Mouse (Mus musculus) midbrain, postnatal 0 days (tissue): ENCODE data around the gene Timp2. TPM values are rescaled to one million over a fixed set of nuclear protein-coding genes. Genes with fewer than 3 reads are reported as not detected.
A peak's percentile ranks its signal among the peaks of the same experiment; 100 is the strongest.

Experiments used
- ATAC-seq: fragments of 200-750 bp; cut with Nextera tagmentation; 2 replicates; pipeline ENCODE4 v1.8.0; 2017; ENCODE audit warnings: moderate number of reproducible peaks, mild to moderate bottlenecking, moderate TSS enrichment, moderate library complexity; ENCODE audit not compliant: low FRiP score
- DNase-seq: peaks from one replicate; pipeline ENCODE4 v3.0.0-alpha.2; 2015; ENCODE audit warnings: low spot score
- H3K27ac ChIP-seq: fragments of 300-500 bp; sonication (generic); 2 replicates; pipeline ENCODE4 v1.5.1; 2014; ENCODE audit warnings: low read depth, mild to moderate bottlenecking, low read length, mixed read lengths
- H3K27me3 ChIP-seq: fragments of 300-500 bp; sonication (generic); 2 replicates; pipeline ENCODE4 v1.6.1; 2014; ENCODE audit warnings: low read length, control low read depth, mixed read lengths; ENCODE audit not compliant: insufficient read depth
- H3K36me3 ChIP-seq: fragments of 300-500 bp; sonication (generic); 2 replicates; pipeline ENCODE4 v1.6.1; 2014; ENCODE audit warnings: low read length, control low read depth, mixed read lengths; ENCODE audit not compliant: insufficient read depth
- H3K4me1 ChIP-seq: fragments of 300-500 bp; sonication (generic); 2 replicates; pipeline ENCODE4 v1.6.1; 2014; ENCODE audit warnings: mild to moderate bottlenecking, control low read depth, antibody characterized with exemption, low read length, mixed read lengths; ENCODE audit not compliant: insufficient read depth
- H3K4me2 ChIP-seq: fragments of 300-500 bp; sonication (generic); 2 replicates; pipeline ENCODE4 v1.6.1; 2014; ENCODE audit warnings: low read depth, mild to moderate bottlenecking, low read length, mixed read lengths; ENCODE audit not compliant: poor library complexity, severe bottlenecking
- H3K4me3 ChIP-seq: fragments of 300-500 bp; sonication (generic); 2 replicates; pipeline ENCODE4 v1.5.1; 2014; ENCODE audit warnings: low read depth, mild to moderate bottlenecking, low read length, moderate library complexity
- H3K9ac ChIP-seq: fragments of 300-500 bp; sonication (generic); replicated peaks from 2 replicates; pipeline ENCODE4 v1.6.1; 2014; ENCODE audit warnings: mild to moderate bottlenecking, low read length, moderate library complexity, mixed read lengths; ENCODE audit not compliant: poor library complexity, severe bottlenecking
- H3K9me3 ChIP-seq: fragments of 300-500 bp; sonication (generic); 2 replicates; pipeline ENCODE4 v1.6.1; 2016; ENCODE audit warnings: low read length, control low read depth
- CTCF ChIP-seq: IDR thresholded peaks from 2 replicates; pipeline ENCODE4 v1.5.1; 2016; ENCODE audit warnings: antibody characterized with exemption, mild to moderate bottlenecking
- WGBS: fragments of 180-500 bp; shearing (Covaris S2); extraction: QIAGEN DNeasy Blood & Tissue Kit; methylation state at CpG from one replicate; pipeline ENCODE4 v1.1.7; 2014; 5-methylcytosine and 5-hydroxymethylcytosine counted together
- polyA plus RNA-seq: library from polyadenylated mRNA; unstranded; fragments of >200 nt; fragmentation: Nextera tagmentation; extraction: Ambion mirVana; gene quantifications from 2 replicates; pipeline ENCODE4 v1.2.1, GENCODE M21; 2015
- total RNA-seq: library from RNA; depleted of rRNA; stranded (reverse); fragments of >200 nt; gene quantifications from 2 replicates; pipeline ENCODE4 v1.2.3, GENCODE M21; 2014

Timp2 gene
- total and polyA plus RNA-seq, 2 experiments from 2014 or later: 140 to 217 TPM

GRCm38 (mm10) chr11:118360491-118360890, 5.0 kb upstream of the Timp2 start:
- Histone ChIP-seq H3K4me2 (no peak overlapping the region), H3K27me3 (no peaks in the 10 kb centered on the region; the same call in 1 of the 2 replicates), H3K9me3 (no peaks in the 10 kb centered on the region), H3K4me1 (peaks cover 11% of the 10 kb centered on the region), H3K4me3 (no peak overlapping the region), H3K36me3 (no peaks in the 10 kb centered on the region), H3K9ac (no peak overlapping the region), H3K27ac (no peak overlapping the region)
- 79% methylated on average over 7 of the region's 7 CpGs for WGBS
- ATAC-seq (no peak), DNase-seq (no peak)
- TF ChIP-seq CTCF: no peak

GRCm38 (mm10) chr11:118355205-118355604, 335 bp downstream of the Timp2 start:
- ATAC-seq: peak; percentile 93

GRCm38 (mm10) chr11:118354636-118355191, 826 bp downstream of the Timp2 start:
- no peaks in the 10 kb centered on the region for H3K36me3 ChIP-seq
- WGBS: 0% methylated on average over 35 of the region's 47 CpGs
- H3K4me1 ChIP-seq: peaks cover 13% of the 10 kb centered on the region
- H3K4me2 ChIP-seq: peak overlapping the region; percentile 88
- H3K27ac ChIP-seq: peak overlapping the region; percentile 91
- TF ChIP-seq CTCF: no peak
- peak overlapping the region; percentile 87 for H3K4me3 ChIP-seq
- no peaks in the 10 kb centered on the region for H3K9me3 ChIP-seq
- ATAC-seq: peak; percentile 31; the same call in 1 of the 2 replicates
- H3K9ac ChIP-seq: peak overlapping the region; percentile 90
- no peaks in the 10 kb centered on the region for H3K27me3 ChIP-seq
- peak; percentile 22 for DNase-seq

More at GRCm38 (mm10) chr11:118355205-118355604, 335 bp downstream of the Timp2 start:
- DNase-seq: peak; percentile 88
- no peaks in the 10 kb centered on the region for H3K27me3 ChIP-seq
- under 1% methylated on average over 24 of the region's 43 CpGs for WGBS
- peak overlapping the region; percentile 88 for H3K4me2 ChIP-seq
- H3K4me3 ChIP-seq: peak overlapping the region; percentile 87
- H3K4me1 ChIP-seq: peaks cover 13% of the 10 kb centered on the region
- H3K36me3 ChIP-seq: no peaks in the 10 kb centered on the region
- peak overlapping the region; percentile 91 for H3K27ac ChIP-seq
- TF ChIP-seq CTCF: peak; percentile 75
- no peaks in the 10 kb centered on the region for H3K9me3 ChIP-seq
- H3K9ac ChIP-seq: peak overlapping the region; percentile 90

GRCm38 (mm10) chr11:118349494-118349893, 6.0 kb downstream of the Timp2 start:
- DNase-seq (no peak), ATAC-seq (no peak)
- Histone ChIP-seq H3K27me3 (no peaks in the 10 kb centered on the region), H3K9me3 (no peaks in the 10 kb centered on the region), H3K4me1 (peaks cover 8% of the 10 kb centered on the region), H3K4me3 (no peak overlapping the region), H3K4me2 (no peak overlapping the region), H3K27ac (no peak overlapping the region), H3K9ac (no peak overlapping the region), H3K36me3 (no peaks in the 10 kb centered on the region)
- no peak for TF ChIP-seq CTCF
- 89% methylated on average over 5 of the region's 5 CpGs for WGBS

GRCm38 (mm10) chr11:118348877-118349276, 6.7 kb downstream of the Timp2 start:
- Histone ChIP-seq H3K9me3 (no peaks in the 10 kb centered on the region), H3K4me3 (no peak overlapping the region), H3K27ac (no peak overlapping the region), H3K27me3 (no peaks in the 10 kb centered on the region), H3K4me1 (peaks cover 8% of the 10 kb centered on the region), H3K4me2 (no peak overlapping the region), H3K36me3 (no peaks in the 10 kb centered on the region), H3K9ac (no peak overlapping the region)
- ATAC-seq: no peak
- 85% methylated on average over 5 of the region's 5 CpGs for WGBS
- no peak for DNase-seq
- TF ChIP-seq CTCF: no peak

DNA sequence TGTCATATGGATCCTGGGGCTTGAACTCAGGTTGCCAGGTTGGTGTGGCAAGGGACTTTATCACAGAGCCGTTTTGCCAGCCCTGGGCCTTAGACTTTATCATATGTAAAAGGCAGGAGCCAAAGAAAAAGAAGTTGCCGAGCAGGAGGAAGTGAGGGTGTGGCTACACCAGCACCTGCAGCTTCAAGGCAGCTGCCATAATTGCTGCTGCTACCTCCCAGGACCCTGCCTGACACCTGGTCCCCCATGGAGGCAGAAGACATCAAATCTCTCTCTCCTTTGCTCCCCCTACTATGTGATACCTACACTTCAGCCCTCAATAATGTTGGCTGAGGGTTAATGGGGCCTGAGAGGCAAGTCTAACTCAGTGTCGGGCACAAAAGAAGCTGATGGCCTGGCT, 7.1 kb downstream of the Timp2 start:
- H3K27ac ChIP-seq: no peak overlapping the region
- H3K4me2 ChIP-seq: no peak overlapping the region
- peaks cover 4% of the 10 kb centered on the region for H3K4me1 ChIP-seq
- H3K9me3 ChIP-seq: no peaks in the 10 kb centered on the region
- WGBS: 94% methylated on average over 3 of the region's 3 CpGs
- H3K9ac ChIP-seq: no peak overlapping the region
- no peaks in the 10 kb centered on the region for H3K27me3 ChIP-seq
- no peak for TF ChIP-seq CTCF
- no peak overlapping the region for H3K4me3 ChIP-seq
- ATAC-seq (no peak), DNase-seq (no peak)
- no peaks in the 10 kb centered on the region for H3K36me3 ChIP-seq
